Mouse (Mus musculus) CH12.LX (cell line): ENCODE measurements around the gene Samd13. TPM values are rescaled to one million over a fixed set of nuclear protein-coding genes. Genes with fewer than 3 reads are reported as not detected.
A peak's percentile ranks its signal among the peaks of the same experiment; 100 is the strongest.

Experiments
- DNase-seq: peaks from one replicate; pipeline ENCODE4 v3.0.0-alpha.2; 2013; ENCODE audit errors: extremely low read depth
- H3K27ac ChIP-seq: 2 replicates; pipeline ENCODE4 v1.5.1; 2012; ENCODE audit warnings: low read depth, mild to moderate bottlenecking, control low read depth, moderate library complexity; ENCODE audit not compliant: insufficient read depth
- H3K27me3 ChIP-seq: replicated peaks from 2 replicates; pipeline ENCODE3; 2012; ENCODE audit warnings: inconsistent platforms
- H3K36me3 ChIP-seq, 2 experiments: replicated peaks in 1 of 2; 2 replicates each; pipeline versions ENCODE3 to v1.6.1; 2012; ENCODE audit warnings: inconsistent platforms in 1 of 2, low read length in 1 of 2, mild to moderate bottlenecking in 1 of 2, mixed read lengths in 1 of 2, moderate library complexity in 1 of 2; ENCODE audit not compliant: control insufficient read depth in 1 of 2, insufficient read depth in 1 of 2
- H3K4me1 ChIP-seq, 2 experiments: 2 replicates each; pipeline ENCODE4 v1.6.1; 2012; ENCODE audit warnings: inconsistent platforms in 1 of 2, moderate library complexity in 1 of 2; ENCODE audit not compliant: insufficient read depth in 2 of 2, control insufficient read depth in 1 of 2
- H3K4me2 ChIP-seq: 2 replicates; pipeline ENCODE4 v1.6.1; 2012; ENCODE audit warnings: low read depth, mild to moderate bottlenecking, control low read depth; ENCODE audit not compliant: poor library complexity, insufficient read depth, severe bottlenecking
- H3K4me3 ChIP-seq, 3 experiments: fragments of 150-350 bp in 1 of 3; sonication (generic) in 1 of 3; replicated peaks in 1 of 3; 2 replicates each; pipeline versions ENCODE3 to v1.5.1; 2011 to 2012; ENCODE audit warnings: low read depth in 2 of 3, low read length in 2 of 3, mild to moderate bottlenecking in 2 of 3, moderate library complexity in 2 of 3, control low read depth in 1 of 3, improper control_type of control experiment in 1 of 3, inconsistent platforms in 1 of 3, mixed read lengths in 1 of 3; ENCODE audit not compliant: poor library complexity in 1 of 3
- H3K79me2 ChIP-seq: replicated peaks from 2 replicates; pipeline ENCODE4 v1.6.1; 2012; ENCODE audit warnings: mild to moderate bottlenecking, moderate library complexity; ENCODE audit not compliant: control insufficient read depth, poor library complexity, insufficient read depth, severe bottlenecking; ENCODE audit errors: extremely low read depth
- H3K9ac ChIP-seq: 2 replicates; pipeline ENCODE4 v1.6.1; 2012; ENCODE audit warnings: low read depth, mild to moderate bottlenecking, control low read depth, moderate library complexity; ENCODE audit not compliant: insufficient read depth
- H3K9me3 ChIP-seq: replicated peaks from 2 replicates; pipeline ENCODE3; 2012; ENCODE audit warnings: low read length, inconsistent platforms, mixed read lengths
- BHLHE40 ChIP-seq: IDR thresholded peaks from 2 replicates; pipeline ENCODE4 v1.6.1; 2011; ENCODE audit warnings: mild to moderate bottlenecking, low read depth, low read length, improper control_type of control experiment
- CHD1 ChIP-seq: IDR thresholded peaks from 2 replicates; pipeline ENCODE4 v1.6.1; 2012; ENCODE audit warnings: low read depth, low read length, improper control_type of control experiment, inconsistent platforms
- CTCF ChIP-seq, 2 experiments: IDR thresholded peaks in 1 of 2; conservative IDR thresholded peaks in 1 of 2; 2 replicates each; pipeline ENCODE4 v1.5.1; 2011 to 2012; ENCODE audit warnings: low read depth in 2 of 2, low read length in 2 of 2, improper control_type of control experiment in 1 of 2, inconsistent platforms in 1 of 2, mild to moderate bottlenecking in 1 of 2, moderate library complexity in 1 of 2
- E2F4 ChIP-seq: IDR thresholded peaks from 2 replicates; pipeline ENCODE4 v1.6.1; 2011; ENCODE audit warnings: low read depth, low read length, improper control_type of control experiment; ENCODE audit not compliant: insufficient replicate concordance
- ETS1 ChIP-seq: conservative IDR thresholded peaks from 2 replicates; pipeline ENCODE4 v1.6.1; 2012; ENCODE audit warnings: low read depth, mild to moderate bottlenecking, inconsistent platforms, low read length, improper control_type of control experiment, moderate library complexity
- IRF4 ChIP-seq: IDR thresholded peaks from 2 replicates; pipeline ENCODE4 v1.6.1; 2014; ENCODE audit warnings: low read depth, mild to moderate bottlenecking, inconsistent platforms, low read length, improper control_type of control experiment
- MAFK ChIP-seq: IDR thresholded peaks from 2 replicates; pipeline ENCODE4 v1.6.1; 2011; ENCODE audit warnings: low read length, improper control_type of control experiment; ENCODE audit not compliant: insufficient replicate concordance
- MAZ ChIP-seq: IDR thresholded peaks from 2 replicates; pipeline ENCODE4 v1.6.1; 2012; ENCODE audit warnings: low read depth, mild to moderate bottlenecking, inconsistent platforms, low read length, improper control_type of control experiment, moderate library complexity
- MEF2A ChIP-seq: IDR thresholded peaks from 2 replicates; pipeline ENCODE4 v1.6.1; 2014; ENCODE audit warnings: low read depth, mild to moderate bottlenecking, inconsistent platforms, low read length, improper control_type of control experiment, borderline replicate concordance
- MYC ChIP-seq: IDR thresholded peaks from 2 replicates; pipeline ENCODE4 v1.6.1; 2011; ENCODE audit warnings: low read depth, mild to moderate bottlenecking, improper control_type of control experiment, low read length
- PAX5 ChIP-seq: IDR thresholded peaks from 2 replicates; pipeline ENCODE4 v1.6.1; 2012; ENCODE audit warnings: low read length, inconsistent platforms, mixed read lengths
- SIN3A ChIP-seq: IDR thresholded peaks from 2 replicates; pipeline ENCODE4 v1.6.1; 2012; ENCODE audit warnings: low read length, improper control_type of control experiment, inconsistent platforms
- SMC3 ChIP-seq: IDR thresholded peaks from 2 replicates; pipeline ENCODE4 v1.6.1; 2011; ENCODE audit warnings: low read depth, low read length, improper control_type of control experiment
- TCF12 ChIP-seq: IDR thresholded peaks from 2 replicates; pipeline ENCODE4 v1.6.1; 2014; ENCODE audit warnings: low read depth, mild to moderate bottlenecking, inconsistent platforms, low read length, improper control_type of control experiment
- UBTF ChIP-seq: IDR thresholded peaks from 2 replicates; pipeline ENCODE4 v1.6.1; 2012; ENCODE audit warnings: low read depth, mild to moderate bottlenecking, inconsistent platforms, low read length, improper control_type of control experiment, moderate library complexity
- USF1 ChIP-seq: IDR thresholded peaks from 2 replicates; pipeline ENCODE4 v1.6.1; 2014; ENCODE audit warnings: low read depth, mild to moderate bottlenecking, inconsistent platforms, low read length, improper control_type of control experiment
- USF2 ChIP-seq: conservative IDR thresholded peaks from 2 replicates; pipeline ENCODE4 v1.6.1; 2011; ENCODE audit warnings: low read depth, low read length, improper control_type of control experiment
- ZMIZ1 ChIP-seq: IDR thresholded peaks from 2 replicates; pipeline ENCODE4 v1.6.1; 2012; ENCODE audit warnings: low read depth, mild to moderate bottlenecking, inconsistent platforms, low read length, improper control_type of control experiment
- ZNF384 ChIP-seq: IDR thresholded peaks from 2 replicates; pipeline ENCODE4 v1.6.1; 2012; ENCODE audit warnings: low read depth, low read length, improper control_type of control experiment, inconsistent platforms
- dilution Hi-C: fragments of 300-500 bp; cut with MboI; formaldehyde crosslinking; loops from 2 replicates; pipeline ENCODE4 v1.14.3; 2020; ENCODE audit warnings: low sequenced_read_pairs; ENCODE audit not compliant: extremely low pct_unique_long_range_greater_than_20kb, extremely low pct_ligation_motif_present
- in situ Hi-C: fragments of 300-500 bp; cut with MboI; formaldehyde crosslinking; loops from 3 replicates; pipeline ENCODE4 v1.14.3; 2019; ENCODE audit warnings: low sequenced_read_pairs, low pct_ligation_motif_present, low pct_unique_long_range_greater_than_20kb, mixed read lengths
- polyA plus RNA-seq: library from polyadenylated mRNA; unstranded; fragments of >175 nt; gene quantifications from 2 replicates; pipeline ENCODE4 v1.2.1, GENCODE M21; 2012; ENCODE audit warnings: low read depth; ENCODE audit not compliant: insufficient read length
- total RNA-seq, 2 experiments: library from RNA; depleted of rRNA; stranded (reverse); fragments of 300-350 nt in 1 of 2; fragments of >200 nt in 1 of 2; gene quantifications; 2 replicates each; pipeline ENCODE4 v1.2.3; 2012 to 2014

Gene Samd13
- total and polyA plus RNA-seq, 3 experiments = not detected

GRCm38 (mm10) chr3:146686428-146686827 is 1.0 kb upstream of the Samd13 start:
- no peaks in the 10 kb centered on the region for H3K79me2 ChIP-seq
- DNase-seq = no peak
- peaks cover 2 to 6% of the 10 kb centered on the region in 2 experiments; a peak in 2 of 4 replicates for H3K4me1 ChIP-seq
- H3K4me2 ChIP-seq = no peak overlapping the region
- H3K36me3 ChIP-seq = no peaks in the 10 kb centered on the region
- TF ChIP-seq ZMIZ1 (no peak), CHD1 (no peak), MAZ (no peak), PAX5 (no peak), SMC3 (no peak), ETS1 (no peak), TCF12 (no peak), MEF2A (no peak), IRF4 (no peak)
- dilution Hi-C loops = no loop called here
- H3K27ac ChIP-seq = no peak overlapping the region
- no peak overlapping the region for H3K4me3 ChIP-seq
- H3K9me3 ChIP-seq = no peaks in the 10 kb centered on the region
- in situ Hi-C loops = no loop called here
- H3K9ac ChIP-seq = no peak overlapping the region
- no peaks in the 10 kb centered on the region for H3K27me3 ChIP-seq

- Histone ChIP-seq H3K27ac (no peak overlapping the region), H3K27me3 (no peaks in the 10 kb centered on the region), H3K79me2 (no peaks in the 10 kb centered on the region), H3K9me3 (no peaks in the 10 kb centered on the region), H3K4me3 (no peak overlapping the region), H3K4me2 (peak overlapping the region; percentile 99), H3K36me3 (no peaks in the 10 kb centered on the region), H3K4me1 (peaks cover 2 to 9% of the 10 kb centered on the region in 2 experiments; a peak in 2 of 4 replicates)
- in situ Hi-C loops = no loop called here
- DNase-seq = no peak
- dilution Hi-C loops = no loop called here
- TF ChIP-seq MAFK (no peak), PAX5 (no peak), SIN3A (no peak), SMC3 (no peak), MYC (no peak), ETS1 (no peak), UBTF (no peak), CTCF (conservative IDR thresholded peaks at IDR 0.05 in 1 of 2, IDR thresholded peaks at IDR 0.05 in 1 of 2; ENCODE audit: low read depth in 2 of 2, low read length in 2 of 2) (no peak), USF1 (no peak), USF2 (no peak), E2F4 (no peak), ZNF384 (no peak), BHLHE40 (no peak)
- TF ChIP-seq, all 38 proteins: peak for 0
- H3K9ac ChIP-seq = peak overlapping the region; percentile 27
Measured at GRCm38 (mm10) chr3:146683095-146683494, 2.3 kb downstream of the Samd13 start.
